Mouse (Mus musculus) bone marrow, adult 2 months (tissue): Measurements from ENCODE around the gene Ube2v1.
A peak's percentile ranks its signal among the peaks of the same experiment; 100 is the strongest.

Source experiments
- CTCF ChIP-seq: fragments of 200-500 bp; IDR thresholded peaks from 2 replicates; pipeline ENCODE4 v1.5.1; 2011; ENCODE audit warnings: low read length, control low read depth; ENCODE audit not compliant: control insufficient read depth, insufficient read depth
- POLR2A ChIP-seq: fragments of 200-500 bp; IDR thresholded peaks from 2 replicates; pipeline ENCODE4 v1.6.1; 2011; ENCODE audit warnings: low read depth, mild to moderate bottlenecking, control low read depth, low read length, borderline replicate concordance; ENCODE audit not compliant: control insufficient read depth

DNA sequence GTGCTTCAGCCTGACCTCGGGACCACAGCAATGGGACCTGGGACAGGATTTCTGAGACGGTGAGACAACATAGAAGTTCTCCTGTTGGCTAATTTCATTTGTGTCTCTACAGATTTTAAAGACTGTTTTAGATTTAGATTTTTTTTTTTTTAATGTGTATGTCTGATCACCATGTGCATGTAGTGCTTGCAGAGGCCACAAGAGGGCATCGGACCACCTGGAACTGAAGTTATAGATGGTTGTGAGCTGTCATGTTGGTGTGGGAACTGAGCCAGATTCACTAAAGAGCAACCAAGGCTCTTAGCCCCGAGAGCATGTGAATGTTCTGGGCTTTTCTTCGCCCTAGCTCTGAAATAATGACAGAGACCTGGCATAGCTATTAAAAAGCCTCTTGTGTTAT, 48.8 kb upstream of the Ube2v1 start:
- TF ChIP-seq POLR2A (no peak), CTCF (peak; percentile 72)
